Mouse (Mus musculus): ENCODE measurements around the gene Psmb9. TPM values are rescaled to one million over a fixed set of nuclear protein-coding genes. Genes with fewer than 3 reads are reported as not detected.

The Psmb9 gene
- polyA plus RNA-seq, 1 experiment, result 0.33 TPM

- TF ChIP-seq GATA1 (IDR thresholded peaks at IDR 0.05; ENCODE audit: low read length), result no peak
Measured at GRCm38 (mm10) chr17:34165033-34165730, 22.4 kb downstream of the Psmb9 start.

DNA sequence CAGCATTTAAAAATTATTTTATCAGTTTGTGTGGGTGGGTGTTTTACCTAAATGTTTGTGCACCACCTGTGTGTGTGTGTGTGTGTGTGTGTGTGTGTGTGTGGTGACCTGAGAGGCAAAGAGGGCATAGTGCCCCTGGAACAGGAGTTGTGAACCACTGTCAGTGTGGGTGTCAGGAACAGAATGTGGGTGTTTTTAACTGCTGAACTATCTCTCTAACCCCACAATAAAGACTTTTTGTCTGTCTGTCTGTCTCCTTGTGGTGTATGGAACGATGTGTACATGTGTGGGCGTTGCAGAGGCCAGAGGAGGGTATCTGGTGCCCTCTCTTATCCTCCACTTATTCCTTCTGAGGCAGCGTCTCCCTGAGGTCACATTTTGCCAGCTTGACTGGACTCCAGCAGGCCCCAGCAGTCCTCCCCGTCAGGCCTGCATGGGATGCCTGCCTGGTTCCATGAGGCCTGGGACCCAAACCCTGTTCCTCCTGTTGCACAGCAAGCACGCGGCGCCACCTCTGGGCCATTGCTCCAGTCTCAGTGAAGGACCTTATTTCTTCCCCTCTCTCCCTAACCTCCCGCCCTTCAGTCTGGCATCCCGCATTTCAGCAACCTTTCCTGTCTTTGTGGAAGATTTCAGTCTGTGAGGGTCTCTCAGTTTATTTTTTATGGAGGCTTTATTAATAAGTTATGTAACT is 23.2 kb downstream of the Psmb9 start:
- no peak for TF ChIP-seq GATA1 (IDR thresholded peaks at IDR 0.05; ENCODE audit: low read length)

DNA sequence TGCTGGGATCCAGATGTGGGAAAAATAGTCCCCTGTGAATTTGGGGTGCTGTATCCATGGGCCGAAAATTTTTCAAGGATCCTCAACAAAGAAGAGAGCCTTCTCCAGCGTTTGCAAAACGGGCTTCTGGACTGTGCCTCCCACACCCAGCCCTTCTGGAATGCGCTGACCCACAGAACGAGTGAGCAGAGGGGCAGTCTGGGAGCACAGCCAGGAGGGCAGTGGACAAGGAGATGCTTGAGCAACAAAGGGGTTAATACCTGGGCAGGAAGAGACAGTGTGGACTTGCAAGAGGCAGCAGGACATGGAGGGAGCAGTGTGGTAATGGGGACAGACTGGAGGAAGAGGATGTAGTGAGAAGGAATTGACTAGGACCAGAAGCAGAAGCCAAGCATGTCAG is 32.0 kb downstream of the Psmb9 start:
- no peak for TF ChIP-seq GATA1 (IDR thresholded peaks at IDR 0.05; ENCODE audit: low read length)

DNA sequence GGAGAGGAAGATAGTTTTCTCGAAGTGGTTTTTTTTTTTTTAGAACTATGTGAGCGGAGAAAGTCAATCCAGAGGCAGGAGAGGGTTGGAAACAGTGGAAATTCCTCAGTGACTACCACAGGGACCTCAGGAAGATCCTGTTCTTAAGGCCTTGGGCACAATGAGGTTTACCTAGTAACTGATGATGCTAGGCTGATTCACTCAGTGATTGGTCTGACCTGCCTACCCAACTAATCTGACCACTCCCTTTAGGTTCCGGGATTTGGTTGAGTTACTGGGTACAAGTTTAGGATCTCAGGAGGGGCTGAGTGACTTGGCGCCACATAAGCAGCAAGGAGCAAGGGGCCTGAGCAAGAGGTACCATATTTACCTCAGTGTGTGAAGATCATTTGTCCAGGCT is 34.6 kb downstream of the Psmb9 start, which contains the start of gene H2-DMb1:
Gene H2-DMb1 (plus strand): TSS at position 150 of the 400 bp plus-strand sequence.
- TF ChIP-seq GATA1 (IDR thresholded peaks at IDR 0.05; ENCODE audit: low read length), result no peak

- no peak for TF ChIP-seq GATA1 (IDR thresholded peaks at IDR 0.05; ENCODE audit: low read length)
Measured at GRCm38 (mm10) chr17:34144960-34145371, 42.6 kb downstream of the Psmb9 start.

DNA sequence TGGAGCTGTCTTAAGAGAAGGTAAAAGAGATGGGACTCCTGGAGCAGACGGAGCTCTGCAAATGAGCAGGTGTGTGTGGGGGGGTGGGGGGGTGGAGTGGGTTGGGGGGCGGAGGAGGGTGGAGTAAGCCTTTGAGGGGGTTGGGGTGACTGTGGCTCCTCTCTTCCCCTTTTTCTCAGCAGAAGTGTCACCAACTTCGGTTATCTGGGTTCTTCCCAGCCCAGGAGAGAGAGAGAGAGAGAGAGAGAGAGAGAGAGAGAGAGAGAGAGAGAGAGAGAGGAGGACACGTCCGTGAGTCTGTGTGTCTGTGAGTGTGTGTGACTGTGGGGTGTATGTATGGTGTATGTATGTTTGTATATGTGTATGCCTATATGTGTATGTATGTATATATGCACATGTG is 44.1 kb downstream of the Psmb9 start:
- TF ChIP-seq GATA1 (IDR thresholded peaks at IDR 0.05; ENCODE audit: low read length), result no peak

DNA sequence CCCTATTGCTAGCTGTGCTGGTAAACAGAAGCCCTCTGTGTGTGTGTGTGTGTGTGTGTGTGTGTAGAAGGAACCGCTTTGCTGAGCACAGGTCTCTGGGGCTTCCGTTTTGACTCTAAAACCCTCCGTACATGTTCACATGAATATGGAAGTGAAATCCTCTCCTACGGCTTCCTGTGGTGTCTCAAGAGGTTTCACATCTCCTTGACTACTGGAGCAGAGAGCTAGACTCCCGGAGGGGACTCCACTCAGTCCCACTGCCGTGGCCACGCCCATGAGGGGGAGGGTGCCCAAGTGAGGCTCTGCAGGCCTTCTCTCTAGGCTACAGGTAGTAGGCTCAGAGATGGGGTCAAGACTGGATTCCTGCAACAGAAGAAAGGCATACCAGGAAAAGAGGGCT is 44.5 kb downstream of the Psmb9 start, which contains the start of gene H2-DMb2:
Gene H2-DMb2 (plus strand): TSS at position 275 of the 400 bp plus-strand sequence.
- no peak for TF ChIP-seq GATA1 (IDR thresholded peaks at IDR 0.05; ENCODE audit: low read length)

- TF ChIP-seq GATA1 (IDR thresholded peaks at IDR 0.05; ENCODE audit: low read length), result no peak
Measured at GRCm38 (mm10) chr17:34142456-34143010, 45.0 kb downstream of the Psmb9 start.

GRCm38 (mm10) chr17:34141448-34141847 is 46.1 kb downstream of the Psmb9 start:
- no peak for TF ChIP-seq GATA1 (IDR thresholded peaks at IDR 0.05; ENCODE audit: low read length)

DNA sequence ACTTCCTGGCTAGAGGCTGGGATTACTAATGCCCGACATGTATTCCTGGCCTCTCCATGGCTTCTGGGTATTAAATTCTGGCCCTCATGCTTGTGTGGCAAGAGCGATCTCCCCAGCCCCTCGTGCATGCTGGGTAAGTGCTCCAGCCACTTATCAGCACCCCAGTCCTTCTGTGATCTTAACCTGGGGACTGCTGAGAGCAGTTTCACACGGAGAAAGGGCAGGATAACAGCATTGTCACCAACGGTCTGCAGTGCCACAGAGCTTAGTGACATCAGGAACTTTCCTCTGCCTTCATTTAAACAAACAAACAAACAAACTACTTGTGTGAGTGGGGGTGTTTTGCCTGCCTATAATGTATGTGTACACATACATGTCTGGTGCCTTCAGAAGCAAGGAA is 47.3 kb downstream of the Psmb9 start:
- TF ChIP-seq GATA1 (IDR thresholded peaks at IDR 0.05; ENCODE audit: low read length), result no peak

DNA sequence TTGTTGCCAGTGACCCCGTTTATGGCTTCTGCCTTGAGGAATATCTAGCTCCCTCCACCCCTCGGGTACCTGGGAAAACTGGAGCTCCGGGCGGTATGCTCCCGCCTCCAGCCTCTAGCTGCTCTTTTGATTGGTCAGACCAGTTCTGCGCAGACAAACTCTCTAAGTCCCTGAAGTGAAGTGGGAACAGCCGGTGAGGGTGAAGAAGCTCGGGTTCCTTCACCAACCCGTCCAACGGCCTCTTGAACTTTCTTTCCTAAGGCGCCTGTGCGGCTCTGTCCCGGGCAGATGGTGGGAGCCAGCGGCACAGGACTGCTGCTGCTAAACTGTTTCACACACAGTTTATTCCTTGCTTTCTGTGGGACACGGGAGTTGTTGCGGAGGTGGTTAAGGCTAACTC is 48.1 kb downstream of the Psmb9 start:
- TF ChIP-seq GATA1 (IDR thresholded peaks at IDR 0.05; ENCODE audit: low read length), result no peak

GRCm38 (mm10) chr17:34138655-34139054 is 48.9 kb downstream of the Psmb9 start:
- TF ChIP-seq GATA1 (IDR thresholded peaks at IDR 0.05; ENCODE audit: low read length), result no peak

DNA sequence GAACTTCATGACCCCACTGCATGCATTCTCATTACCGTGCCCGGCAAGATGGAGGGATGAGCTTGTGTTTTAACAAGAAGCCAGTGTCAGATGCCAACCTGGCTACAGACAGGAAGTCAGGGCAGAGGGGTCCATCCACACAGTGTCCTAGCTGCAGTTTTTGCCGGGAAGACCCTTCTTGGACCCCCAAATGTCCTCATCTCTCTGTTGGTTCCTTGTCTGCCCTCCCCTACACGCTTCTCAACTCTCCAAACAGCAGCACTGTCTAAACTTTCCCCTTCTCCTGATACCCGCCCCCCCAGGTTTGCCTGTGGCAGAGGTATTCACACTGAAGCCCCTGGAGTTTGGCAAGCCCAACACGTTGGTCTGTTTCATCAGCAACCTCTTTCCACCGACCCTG is 50.0 kb downstream of the Psmb9 start:
- no peak for TF ChIP-seq GATA1 (IDR thresholded peaks at IDR 0.05; ENCODE audit: low read length)

GRCm38 (mm10) chr17:34135297-34136224 is 52.0 kb downstream of the Psmb9 start:
- TF ChIP-seq GATA1 (IDR thresholded peaks at IDR 0.05; ENCODE audit: low read length), result no peak

GRCm38 (mm10) chr17:34134451-34134850 is 53.1 kb downstream of the Psmb9 start:
- no peak for TF ChIP-seq GATA1 (IDR thresholded peaks at IDR 0.05; ENCODE audit: low read length)
